Mouse (Mus musculus) urinary bladder, postnatal 14 days (tissue): Measurements from ENCODE around the gene Atad1.
"Not testable (repeated sequence)": the region's sequence is repeated elsewhere in the genome, so short reads cannot be mapped to it uniquely, and the experiment has no call there.

ENCODE experiments used
- DNase-seq: peaks from one replicate; pipeline ENCODE4 v3.0.0; 2021; ENCODE audit warnings: low spot score

The Atad1 gene

DNA sequence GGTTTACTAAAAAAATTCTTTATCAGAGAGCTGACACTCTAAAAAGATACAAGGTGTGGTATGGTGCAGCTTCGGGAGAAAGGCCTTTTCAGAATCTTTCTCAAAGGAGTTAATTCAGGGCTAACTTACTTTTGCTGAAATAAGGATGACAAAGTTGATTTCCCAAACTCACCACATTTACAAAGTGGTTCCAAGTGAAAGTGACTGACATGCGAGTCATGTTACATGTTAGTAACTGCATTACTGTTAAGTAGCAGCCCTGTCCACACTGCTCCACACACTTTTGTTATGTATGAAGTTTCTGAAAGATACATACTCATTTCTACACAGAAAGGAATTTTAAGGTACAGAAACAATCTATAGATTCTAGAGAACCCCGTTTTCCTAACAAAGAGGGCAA, 63.8 kb downstream of the Atad1 start:
- DNase-seq: no peak

DNA sequence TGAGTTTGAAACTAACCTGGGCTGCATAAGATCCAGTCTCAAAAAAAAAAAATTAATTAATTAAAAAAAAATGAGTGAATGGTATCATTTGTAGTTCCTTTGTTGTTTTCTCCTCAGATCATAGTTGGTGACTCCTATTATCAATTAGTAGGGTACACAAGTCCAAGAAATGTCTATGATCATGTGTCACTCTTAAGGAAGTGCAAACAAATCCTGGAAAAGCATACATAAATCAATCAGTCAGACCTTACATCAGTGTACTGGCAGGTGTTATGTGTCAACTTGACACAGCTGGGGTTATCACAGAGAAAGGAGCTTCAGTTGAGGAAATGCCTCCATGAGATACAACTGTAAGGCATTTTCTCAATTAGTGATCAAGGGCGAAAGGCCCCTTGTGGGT, 71.8 kb downstream of the Atad1 start:
- not testable (repeated sequence) for DNase-seq

DNA sequence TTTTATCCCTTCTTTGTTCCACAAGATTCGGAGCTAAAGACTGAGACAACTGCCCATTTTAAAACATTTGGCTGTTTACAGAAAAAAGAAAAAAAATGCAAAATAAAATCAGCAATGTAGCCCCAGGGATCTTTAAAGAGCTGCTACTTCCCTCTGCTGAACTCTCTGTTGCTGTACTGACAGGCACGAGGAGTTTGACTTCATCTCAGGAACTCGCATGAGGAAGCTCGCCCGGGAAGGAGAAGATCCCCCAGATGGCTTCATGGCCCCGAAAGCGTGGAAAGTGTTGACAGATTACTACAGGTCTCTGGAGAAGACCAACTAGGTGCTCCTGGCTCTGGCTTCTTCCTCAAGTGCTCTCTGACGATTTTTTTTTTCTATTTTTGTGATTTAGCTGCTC, 74.3 kb downstream of the Atad1 start:
- no peak for DNase-seq

DNA sequence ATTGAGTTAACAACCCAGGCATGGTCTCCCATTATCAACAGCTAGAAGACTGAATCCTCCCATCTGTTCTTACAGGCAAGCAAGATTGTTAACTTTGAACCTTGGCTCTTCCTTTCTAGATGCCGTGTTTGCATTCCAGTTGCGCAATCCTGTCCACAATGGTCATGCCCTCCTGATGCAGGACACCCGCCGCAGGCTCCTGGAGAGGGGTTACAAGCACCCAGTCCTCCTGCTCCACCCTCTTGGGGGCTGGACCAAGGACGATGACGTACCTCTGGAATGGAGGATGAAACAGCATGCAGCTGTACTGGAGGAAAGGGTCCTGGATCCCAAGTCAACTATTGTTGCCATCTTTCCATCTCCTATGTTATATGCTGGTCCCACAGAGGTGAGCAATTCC, 76.7 kb downstream of the Atad1 start:
- DNase-seq: no peak

DNA sequence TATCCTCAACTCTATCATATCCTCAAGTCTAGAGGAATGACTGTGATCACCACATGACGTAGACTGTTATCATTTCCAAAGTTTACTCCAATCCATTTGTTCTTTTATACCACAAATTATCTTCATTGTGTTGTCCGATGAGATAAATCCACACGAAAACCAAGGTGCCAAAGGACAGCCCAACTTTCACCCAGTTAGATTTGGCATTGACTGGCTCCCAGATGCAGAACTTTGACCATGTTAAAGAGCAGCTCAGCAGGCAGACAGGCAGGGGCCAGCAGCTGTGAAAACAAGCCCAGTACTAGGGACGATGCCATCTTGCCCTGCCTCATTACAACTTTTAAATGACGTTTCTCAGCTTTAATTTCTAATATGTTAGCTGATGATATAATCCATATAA, 80.2 kb downstream of the Atad1 start:
- no peak for DNase-seq

DNA sequence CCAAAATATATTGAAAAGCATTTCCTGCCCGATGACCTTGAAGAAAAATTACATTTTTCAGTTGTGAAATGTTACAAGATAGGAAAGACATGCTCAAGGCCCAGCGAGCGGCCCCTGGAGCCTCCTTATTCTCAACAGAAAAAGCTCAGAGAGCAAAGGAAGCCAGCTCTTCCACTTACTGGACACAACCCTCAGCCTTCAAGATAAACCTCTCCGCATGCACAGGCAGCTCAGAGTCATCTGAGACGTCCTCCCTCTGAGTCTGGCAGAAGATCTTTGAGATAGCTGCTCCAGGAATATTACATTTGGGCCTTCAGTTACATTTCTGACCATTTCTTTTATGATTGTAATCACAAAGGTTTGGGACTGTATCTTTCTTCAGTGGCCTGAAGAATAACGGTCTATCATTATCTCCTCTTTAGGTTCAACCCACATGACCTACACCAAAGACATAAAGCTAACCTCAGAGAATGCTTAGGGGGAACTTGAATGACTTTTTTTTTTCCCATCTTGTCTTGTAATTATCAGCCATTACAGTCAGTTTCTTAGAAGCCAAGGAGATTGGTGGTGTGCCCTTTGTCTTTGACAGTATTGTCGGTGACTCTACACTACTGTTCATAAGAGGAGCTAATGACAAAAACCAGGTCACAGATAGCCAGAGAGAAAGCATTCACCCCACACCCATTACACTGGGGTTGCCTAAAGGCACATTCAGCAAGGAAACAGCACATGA, 85.8 kb downstream of the Atad1 start:
- DNase-seq: no peak

DNA sequence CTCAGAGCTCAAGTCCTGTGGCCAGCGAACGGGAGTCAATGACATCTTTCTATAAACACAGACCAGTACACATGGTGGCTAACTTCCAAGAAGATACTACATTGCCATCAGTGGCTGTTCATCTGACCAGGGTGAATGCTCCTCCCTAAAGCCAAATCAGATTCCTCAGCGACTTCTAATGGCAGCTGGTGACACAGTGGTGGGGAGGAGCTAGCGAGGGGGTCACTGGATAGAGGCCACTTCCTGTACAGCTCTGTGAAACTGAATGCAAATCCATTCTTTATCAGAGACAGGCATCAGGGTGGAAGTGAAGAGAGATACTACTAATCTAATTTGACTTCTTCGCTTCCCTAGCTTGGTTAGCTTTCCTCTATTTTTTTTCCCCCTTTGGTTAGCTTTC, 86.5 kb downstream of the Atad1 start:
- DNase-seq: no peak

DNA sequence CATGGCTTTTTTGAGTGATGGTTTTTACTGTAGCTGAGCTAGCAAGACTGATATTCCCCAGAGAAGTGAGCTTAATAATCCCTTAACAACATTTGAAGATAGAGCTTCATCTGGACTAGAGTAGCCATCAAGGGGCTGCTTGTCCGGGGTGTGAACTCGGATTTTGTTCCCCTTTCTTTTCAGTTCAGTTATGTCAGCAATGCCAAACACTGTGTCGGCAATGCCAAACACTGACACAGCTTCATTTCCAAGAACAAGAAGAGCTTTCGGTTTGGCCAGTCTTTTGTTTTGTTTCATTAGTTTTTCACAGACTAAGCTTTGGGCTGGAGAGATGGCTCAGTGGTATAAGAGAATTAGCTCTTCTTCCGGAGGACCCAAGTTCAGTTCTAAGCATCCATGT, 88.5 kb downstream of the Atad1 start:
- no peak for DNase-seq

DNA sequence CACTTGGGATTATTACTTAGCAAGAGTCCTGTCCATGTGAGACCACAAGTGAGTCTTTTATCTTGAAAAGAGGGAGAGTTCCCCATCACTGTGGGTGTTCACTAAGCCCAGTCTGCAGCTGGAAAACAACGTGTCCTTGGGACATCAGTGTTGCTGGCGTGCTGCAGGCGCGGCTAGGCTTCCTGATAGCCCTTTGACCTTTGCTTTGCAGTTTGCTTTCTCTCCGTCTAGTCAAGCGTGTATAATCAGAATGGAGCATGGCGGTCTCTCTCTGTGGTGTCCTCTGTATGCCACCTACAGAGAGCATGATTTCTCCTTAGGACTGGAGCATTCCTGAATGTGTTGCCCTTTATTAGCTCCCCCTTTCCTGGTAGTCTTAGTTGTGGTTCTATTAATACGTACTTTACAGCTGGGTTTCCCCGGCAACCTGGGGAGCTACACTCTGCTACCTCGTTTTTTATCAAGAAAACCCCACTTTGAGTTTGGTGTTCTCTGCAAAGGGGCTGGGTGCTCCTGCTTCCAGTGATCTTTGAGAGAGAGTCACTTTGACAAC, 91.5 kb downstream of the Atad1 start:
- no peak for DNase-seq

DNA sequence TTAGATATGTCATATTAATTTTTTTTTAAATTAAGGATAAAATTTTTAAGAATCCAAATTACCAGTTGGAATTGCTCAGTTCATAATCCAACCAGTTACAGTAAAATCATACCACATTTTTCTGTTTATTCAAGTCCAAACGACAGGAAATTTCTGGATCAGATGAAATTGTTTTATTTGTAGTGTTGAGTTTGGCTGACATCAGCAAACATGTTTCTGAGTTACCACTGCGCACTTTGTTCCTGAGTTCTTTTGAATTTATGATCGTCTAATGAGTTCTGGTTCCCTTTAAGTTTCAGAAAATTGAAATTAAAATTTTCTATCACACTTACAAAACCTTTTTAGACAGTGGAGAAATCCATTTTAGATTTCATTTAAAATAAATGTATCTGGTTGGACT, 93.2 kb downstream of the Atad1 start:
- no peak for DNase-seq

DNA sequence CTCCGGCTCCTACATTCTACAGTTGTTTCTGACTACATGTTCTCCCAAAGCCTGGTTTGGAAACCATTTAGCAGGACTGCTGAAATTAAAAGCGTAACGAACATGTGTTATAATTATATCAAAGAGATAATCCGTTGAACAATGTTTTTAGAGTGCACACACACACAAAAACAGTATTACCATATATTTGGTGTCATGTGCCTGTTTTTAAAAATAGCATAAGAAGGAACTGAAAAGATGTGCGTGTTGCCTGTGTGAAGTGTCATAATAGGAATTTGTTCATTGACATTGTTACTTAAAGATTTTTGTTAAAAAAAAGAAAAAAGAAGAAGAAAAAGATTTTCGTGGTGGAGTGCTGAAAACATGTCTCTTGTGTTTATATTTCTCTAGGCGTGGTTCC, 93.6 kb downstream of the Atad1 start:
- DNase-seq: no peak

DNA sequence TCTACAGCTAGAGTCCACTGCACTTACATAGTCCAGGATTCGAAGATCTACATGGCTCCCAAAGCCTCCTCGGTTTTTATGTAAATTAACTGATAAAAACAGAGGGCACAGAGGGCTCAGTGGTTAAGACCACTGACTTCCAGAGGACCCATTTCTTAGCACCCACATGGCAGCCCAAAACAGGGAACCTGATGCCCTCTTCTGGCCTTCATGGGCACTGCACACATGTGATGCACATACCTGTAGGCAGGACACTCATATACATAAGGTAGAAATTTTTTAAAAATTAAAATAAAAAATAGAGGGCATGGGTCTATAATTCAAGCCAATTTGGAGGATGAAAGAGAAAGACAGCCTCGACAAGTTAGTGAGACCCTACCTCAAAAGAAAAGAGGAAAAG, 95.9 kb downstream of the Atad1 start:
- DNase-seq: no peak

DNA sequence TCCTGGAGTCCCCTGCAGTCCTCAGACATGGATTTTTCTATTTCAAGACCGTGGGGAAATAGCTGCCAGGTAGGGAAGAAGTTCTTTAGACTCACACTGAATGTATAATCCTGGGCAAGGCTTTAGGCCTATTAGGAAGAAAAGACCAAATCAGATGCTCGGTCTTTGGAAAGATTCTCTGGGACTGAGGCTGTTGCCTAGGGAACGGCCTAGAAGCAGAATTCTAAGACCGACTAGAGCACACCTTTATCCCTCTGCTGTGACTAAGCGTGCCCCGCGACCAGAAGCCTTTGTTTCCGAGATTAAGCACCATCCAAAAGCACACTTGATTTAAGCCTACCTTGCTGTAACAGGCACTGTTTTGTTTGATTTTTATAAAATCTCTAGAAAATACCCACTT, 97.6 kb downstream of the Atad1 start:
- no peak for DNase-seq

DNA sequence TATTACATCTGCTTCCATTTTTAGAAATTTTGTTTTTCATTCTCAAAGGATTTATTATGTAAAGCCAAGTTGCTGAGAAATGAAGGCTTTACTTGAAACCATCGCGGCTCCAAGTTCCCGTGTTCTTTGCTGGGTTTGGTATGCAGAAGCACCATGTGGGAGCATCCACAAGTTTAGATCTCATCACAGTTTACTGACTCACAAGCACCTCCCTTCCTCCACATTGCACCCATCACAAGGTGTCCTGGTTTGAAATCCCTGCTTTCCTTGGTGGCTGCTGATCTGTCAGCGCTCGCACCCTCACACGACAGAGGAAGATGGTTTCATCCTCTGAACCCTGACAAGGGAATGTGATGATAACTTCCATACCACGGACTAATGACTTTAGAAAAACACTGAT, 98.1 kb downstream of the Atad1 start:
- DNase-seq: no peak

DNA sequence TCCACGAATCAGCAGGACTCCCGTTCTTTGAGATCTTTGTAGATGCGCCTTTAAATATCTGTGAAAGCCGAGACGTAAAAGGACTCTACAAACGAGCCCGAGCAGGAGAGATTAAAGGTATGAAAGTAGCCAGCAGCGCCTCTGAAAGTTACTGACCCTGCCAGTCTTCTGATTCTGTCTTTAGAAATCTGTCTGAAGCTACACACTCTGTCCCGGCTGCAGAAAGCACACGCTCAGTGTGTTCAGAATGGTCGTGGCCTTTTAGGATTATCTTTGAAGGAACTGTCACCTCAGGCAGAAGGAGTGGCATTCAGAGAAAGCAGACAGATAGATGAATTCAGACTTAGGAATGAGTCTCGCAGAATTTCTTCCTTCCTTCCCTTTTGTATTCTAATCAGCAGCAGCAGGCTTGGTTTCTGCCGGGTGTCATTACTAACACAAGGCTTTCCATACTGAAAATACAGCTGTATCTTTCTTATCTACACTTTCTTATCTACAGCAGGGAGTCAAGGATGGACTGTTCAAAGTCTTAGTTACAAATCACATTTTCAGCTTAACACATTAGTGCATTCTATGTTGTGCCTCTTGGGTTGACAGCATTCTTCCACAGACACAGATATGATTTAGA, 101.2 kb downstream of the Atad1 start:
- DNase-seq: no peak

DNA sequence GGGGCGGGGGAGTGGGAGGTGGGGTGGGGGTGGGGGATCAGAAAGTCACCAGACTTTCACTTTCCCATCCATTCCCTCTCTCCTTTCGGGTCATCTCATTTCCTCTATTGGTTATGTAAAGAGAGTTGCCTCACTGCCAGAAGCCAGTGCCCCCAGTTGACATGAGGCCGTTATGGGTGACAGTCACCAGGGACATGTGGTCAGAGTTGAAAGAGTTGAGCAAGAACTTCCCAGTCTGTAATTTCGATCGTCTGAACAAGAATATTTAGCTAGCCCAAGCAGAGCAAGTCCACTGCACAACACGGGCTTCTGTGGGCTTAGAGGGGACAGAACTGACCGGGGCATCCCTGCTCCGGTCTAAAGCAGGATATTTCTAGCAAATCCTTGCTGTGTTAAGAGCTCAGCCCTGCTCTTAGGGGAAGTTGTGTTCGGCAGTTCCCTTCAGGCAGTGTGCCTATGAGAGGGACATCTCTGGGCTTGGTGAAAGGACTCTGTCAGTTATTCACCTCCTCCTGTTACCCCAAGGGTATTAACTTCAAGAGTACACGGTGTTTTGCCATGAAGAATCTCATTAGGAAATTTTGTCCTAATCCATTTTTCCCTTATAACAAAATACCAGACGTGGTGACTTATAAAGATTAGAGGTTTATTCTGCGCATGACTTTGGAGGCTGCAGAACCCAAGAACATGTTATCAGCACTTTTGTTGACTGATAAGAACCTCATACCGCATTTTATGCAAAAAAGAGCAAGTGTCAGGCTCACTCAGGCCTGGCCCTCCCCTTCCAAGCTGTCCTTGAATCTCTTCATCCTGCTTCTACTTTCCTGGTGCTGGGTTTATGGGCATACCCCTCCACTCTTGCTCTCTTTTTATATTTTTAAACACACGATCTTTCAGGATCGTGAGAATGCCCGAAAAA, 102.0 kb downstream of the Atad1 start:
- no peak for DNase-seq

DNA sequence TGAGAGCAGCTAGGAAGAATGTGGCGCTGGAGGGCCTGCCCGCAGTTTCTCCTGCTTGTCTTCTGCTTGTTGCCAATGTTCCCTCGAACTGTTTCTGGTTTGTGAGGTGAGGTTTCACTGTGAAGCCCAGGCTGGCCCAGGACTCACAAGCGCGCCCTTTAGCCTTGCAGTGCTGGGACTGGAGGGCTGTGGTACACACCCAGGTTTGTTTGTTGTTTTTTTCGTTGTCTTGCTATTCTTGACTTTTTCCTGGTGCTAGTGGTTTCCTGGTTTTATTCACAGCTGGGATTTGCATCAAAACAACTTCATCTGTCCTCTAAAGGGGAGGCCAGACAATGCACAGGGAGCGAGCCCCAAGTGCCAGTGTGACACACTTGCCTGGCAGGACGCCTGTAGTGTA, 104.7 kb downstream of the Atad1 start:
- no peak for DNase-seq

DNA sequence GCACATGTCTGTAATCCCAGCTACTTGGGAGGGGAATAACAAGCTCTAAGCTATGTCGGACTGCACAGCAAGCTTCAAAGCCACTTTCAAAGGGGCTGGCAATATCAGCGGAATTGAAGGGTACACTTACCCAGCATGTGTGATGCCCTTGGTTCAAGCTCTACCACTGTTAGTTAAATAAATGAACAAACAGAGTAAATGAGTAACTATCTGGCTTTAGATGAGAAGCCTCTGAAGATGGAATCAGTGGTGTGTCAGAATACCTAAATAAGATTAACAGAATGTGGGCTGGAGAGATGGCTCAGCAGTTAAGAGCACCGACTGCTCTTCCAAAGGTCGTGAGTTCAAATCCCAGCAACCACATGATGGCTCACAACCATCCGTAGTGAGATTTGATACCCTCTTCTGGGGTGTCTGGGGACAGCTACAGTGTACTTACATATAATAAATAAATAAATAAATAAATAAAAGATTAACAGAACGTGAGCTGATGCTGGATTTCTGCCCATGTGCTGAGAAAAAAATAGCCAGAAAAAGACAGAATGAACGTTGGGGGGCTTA, 110.9 kb downstream of the Atad1 start:
- DNase-seq: no peak

DNA sequence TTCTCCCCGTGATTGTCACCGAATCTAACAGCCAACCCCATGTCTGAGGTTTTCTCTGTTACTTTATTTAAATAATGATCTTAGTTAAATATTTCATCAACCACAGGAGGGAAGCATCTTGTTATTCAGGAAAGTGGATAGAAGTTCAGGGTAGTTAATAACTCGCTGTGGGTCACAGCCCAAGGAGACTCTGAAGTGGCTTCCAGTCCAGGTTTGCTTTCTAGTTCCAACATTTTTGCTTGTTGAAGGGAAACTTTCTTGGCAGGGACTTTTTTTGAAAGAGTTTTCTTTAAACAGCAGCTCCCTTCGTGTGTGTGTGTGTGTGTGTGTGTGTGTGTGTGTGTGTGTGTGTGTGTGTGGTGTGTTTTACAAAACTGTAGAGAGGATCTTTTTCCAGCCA, 112.0 kb downstream of the Atad1 start:
- DNase-seq: no peak

DNA sequence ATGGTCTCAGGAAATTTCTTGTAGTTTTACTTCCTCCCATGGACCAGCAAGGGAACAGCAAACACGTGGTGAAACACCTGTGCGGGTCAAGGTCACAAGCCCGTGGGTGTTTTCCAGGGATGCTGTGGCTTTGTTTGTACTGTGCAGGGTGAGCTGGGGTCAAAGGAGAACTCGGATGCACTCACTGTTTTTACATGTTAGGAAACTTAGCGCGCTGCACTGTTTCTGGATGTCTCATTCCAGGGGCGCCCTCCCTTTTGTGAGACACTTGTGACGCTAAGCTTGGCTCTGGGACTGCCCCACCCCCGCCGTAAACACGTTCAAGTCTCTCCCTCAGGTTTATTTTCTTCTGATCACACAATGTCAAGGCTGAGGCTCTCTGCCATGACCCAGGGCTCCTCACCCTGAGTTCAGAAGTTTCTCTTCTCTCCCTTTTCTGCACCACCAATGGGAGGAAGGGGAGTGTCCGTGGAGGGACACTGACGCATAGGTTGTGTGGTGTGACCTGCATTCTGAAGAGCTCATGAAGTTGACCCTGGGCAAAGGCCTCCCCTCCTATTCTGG, 112.7 kb downstream of the Atad1 start:
- no peak for DNase-seq

DNA sequence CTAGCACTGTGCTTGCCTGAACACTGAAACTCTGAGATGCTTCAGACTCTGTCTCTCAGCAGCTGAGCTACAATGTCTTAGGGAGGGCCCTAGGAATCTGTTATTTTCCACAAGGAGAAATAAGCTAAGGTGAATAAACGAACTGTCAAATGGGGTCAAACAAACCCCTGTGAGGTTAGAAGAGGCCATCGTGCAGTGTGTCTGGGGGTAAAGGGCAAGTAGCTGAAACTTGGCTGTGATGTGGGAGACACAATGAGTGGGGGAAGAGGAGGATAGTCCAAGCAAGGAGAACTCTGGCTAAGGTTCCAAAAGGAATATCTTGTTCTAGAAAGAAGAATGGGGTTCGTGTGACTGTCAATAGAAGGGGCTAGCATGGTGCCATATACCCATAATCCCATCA, 117.4 kb downstream of the Atad1 start:
- no peak for DNase-seq
